Mouse (Mus musculus): Measurements from ENCODE around the gene Vstm4.

DNA sequence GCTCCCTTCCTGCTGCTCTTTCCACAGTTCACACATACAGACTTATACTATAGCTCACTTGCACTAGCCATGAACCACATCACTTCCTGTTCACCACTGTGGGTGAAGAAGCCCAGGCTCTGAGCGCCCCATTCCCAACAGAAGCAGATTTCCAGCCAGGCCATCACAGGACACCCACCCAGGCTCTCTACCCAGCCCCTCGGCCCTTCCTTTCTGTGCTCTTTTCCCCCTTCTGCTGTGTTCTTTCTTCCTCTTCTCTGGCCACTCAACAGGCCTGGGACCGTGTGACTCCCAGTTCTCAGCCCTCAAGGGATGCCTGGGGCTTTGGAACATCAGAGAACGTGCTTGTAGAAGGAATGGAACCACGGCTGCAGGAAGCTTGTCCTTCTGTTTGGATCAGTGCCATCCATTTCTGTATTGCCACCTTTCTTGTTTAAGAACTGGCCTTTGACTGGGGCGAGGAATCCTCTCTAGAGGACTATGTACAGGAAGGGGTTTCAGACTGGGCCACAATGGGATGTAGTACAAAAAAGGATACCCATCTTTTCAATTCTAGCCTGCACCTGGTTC lies 2.5 kb downstream of the Vstm4 start:
- TF ChIP-seq CTCF (IDR thresholded peaks at IDR 0.05; ENCODE audit: low read depth) (no peak), EP300 (IDR thresholded peaks at IDR 0.05; ENCODE audit: low read depth) (no peak)
